Mouse (Mus musculus) limb, embryonic 12.5 days (tissue): ENCODE data around the gene Ubtd1. TPM values are rescaled to one million over a fixed set of nuclear protein-coding genes. Genes with fewer than 3 reads are reported as not detected.

ENCODE experiments used
- ATAC-seq: fragments of 200-750 bp; cut with Nextera tagmentation; 2 replicates; pipeline ENCODE4 v1.8.0; 2017; ENCODE audit warnings: low read depth, moderate TSS enrichment; ENCODE audit not compliant: insufficient number of reproducible peaks, insufficient read depth, low FRiP score, low TSS enrichment
- H3K27ac ChIP-seq: fragments of 300-500 bp; sonication (generic); 2 replicates; pipeline ENCODE4 v1.5.1; 2016; ENCODE audit warnings: mild to moderate bottlenecking, moderate library complexity
- H3K27me3 ChIP-seq: fragments of 300-500 bp; sonication (generic); 2 replicates; pipeline ENCODE4 v1.6.1; 2016; ENCODE audit warnings: mild to moderate bottlenecking, moderate library complexity
- H3K36me3 ChIP-seq: fragments of 300-500 bp; sonication (generic); 2 replicates; pipeline ENCODE4 v1.6.1; 2016; ENCODE audit warnings: mild to moderate bottlenecking, moderate library complexity
- H3K4me1 ChIP-seq: fragments of 300-500 bp; sonication (generic); replicated peaks from 2 replicates; pipeline ENCODE4 v1.6.1; 2016
- H3K4me2 ChIP-seq: fragments of 300-500 bp; sonication (generic); 2 replicates; pipeline ENCODE4 v1.6.1; 2016; ENCODE audit warnings: mild to moderate bottlenecking, moderate library complexity
- H3K4me3 ChIP-seq: fragments of 300-500 bp; sonication (generic); replicated peaks from 2 replicates; pipeline ENCODE4 v1.5.1; 2016; ENCODE audit warnings: mild to moderate bottlenecking
- H3K9ac ChIP-seq: fragments of 300-500 bp; sonication (generic); replicated peaks from 2 replicates; pipeline ENCODE4 v1.6.1; 2016; ENCODE audit warnings: mild to moderate bottlenecking, moderate library complexity
- H3K9me3 ChIP-seq: fragments of 300-500 bp; sonication (generic); 2 replicates; pipeline ENCODE4 v1.6.1; 2016; ENCODE audit warnings: mild to moderate bottlenecking, moderate library complexity
- WGBS: fragments of 180-500 bp; shearing (Covaris S2); methylation state at CpG from one replicate; pipeline ENCODE4 v1.1.7; 2016; 5-methylcytosine and 5-hydroxymethylcytosine counted together
- polyA plus RNA-seq: library from polyadenylated mRNA; unstranded; fragments of >200 nt; fragmentation: Nextera tagmentation; extraction: Ambion mirVana; gene quantifications from 2 replicates; pipeline ENCODE4 v1.2.1, GENCODE M21; 2016

Ubtd1 gene
- polyA plus RNA-seq, 1 experiment from 2014 or later: 19.1 TPM

DNA sequence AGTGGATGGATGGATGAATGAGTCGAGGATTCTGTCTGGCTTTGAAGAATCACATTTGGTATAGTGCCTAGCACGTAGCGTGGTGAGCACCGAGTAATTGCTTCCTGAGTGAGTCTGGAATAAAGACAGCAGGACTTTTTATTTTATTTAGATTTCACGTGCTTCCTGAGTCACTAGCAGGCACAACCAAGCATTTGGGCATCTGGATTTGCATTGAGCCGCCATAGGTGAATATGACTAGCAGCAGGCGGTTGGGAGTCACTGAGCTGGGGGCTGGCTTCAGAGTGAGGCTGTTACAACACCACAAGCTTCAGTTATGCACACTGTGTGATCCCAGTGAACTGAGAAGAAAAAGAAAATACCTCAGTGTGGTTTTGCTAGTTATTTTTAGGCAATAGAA, 27.5 kb downstream of the Ubtd1 start:
- no peak overlapping the region for H3K4me3 ChIP-seq

DNA sequence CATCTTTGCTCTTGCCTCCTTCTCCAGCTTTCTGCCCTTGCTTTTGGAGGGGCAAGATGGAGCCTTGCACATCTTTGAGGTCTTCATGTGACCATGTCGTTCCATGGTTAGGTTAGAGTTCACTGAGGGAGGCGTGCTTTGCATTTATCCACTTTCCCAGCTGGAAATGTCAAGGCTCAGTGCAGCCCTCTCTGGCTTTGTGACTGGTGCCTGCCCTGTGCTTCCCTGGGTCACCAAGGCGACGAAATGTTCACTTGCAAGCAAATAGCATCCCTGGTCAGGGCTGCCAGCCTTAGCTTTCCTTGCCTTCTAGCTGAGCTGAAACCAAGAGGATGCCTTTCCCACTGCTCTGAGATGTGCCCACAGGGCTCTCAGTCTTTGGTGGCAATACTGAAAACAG, 28.9 kb downstream of the Ubtd1 start:
- Histone ChIP-seq H3K4me3 (no peak overlapping the region), H3K9me3 (no peaks in the 10 kb centered on the region), H3K4me1 (peaks cover 38% of the 10 kb centered on the region), H3K36me3 (no peaks in the 10 kb centered on the region; the same call in 1 of the 2 replicates), H3K4me2 (no peak overlapping the region), H3K27me3 (no peaks in the 10 kb centered on the region), H3K27ac (no peak overlapping the region), H3K9ac (no peak overlapping the region)
- ATAC-seq: no peak
- WGBS: 71% methylated on average over 4 of the region's 4 CpGs

More for the DNA sequence above, 27.5 kb downstream of the Ubtd1 start:
- Histone ChIP-seq H3K9me3 (no peaks in the 10 kb centered on the region), H3K36me3 (no peaks in the 10 kb centered on the region; the same call in 1 of the 2 replicates), H3K27ac (peak overlapping the region; percentile 53; the same call in 1 of the 2 replicates), H3K27me3 (no peaks in the 10 kb centered on the region), H3K4me1 (peaks cover 36% of the 10 kb centered on the region), H3K9ac (0 out of 2 replicates have a peak overlapping the region, but pooled peaks have one; percentile 2), H3K4me2 (no peak overlapping the region)
- WGBS: 37% methylated on average over 7 of the region's 7 CpGs
- no peak for ATAC-seq

DNA sequence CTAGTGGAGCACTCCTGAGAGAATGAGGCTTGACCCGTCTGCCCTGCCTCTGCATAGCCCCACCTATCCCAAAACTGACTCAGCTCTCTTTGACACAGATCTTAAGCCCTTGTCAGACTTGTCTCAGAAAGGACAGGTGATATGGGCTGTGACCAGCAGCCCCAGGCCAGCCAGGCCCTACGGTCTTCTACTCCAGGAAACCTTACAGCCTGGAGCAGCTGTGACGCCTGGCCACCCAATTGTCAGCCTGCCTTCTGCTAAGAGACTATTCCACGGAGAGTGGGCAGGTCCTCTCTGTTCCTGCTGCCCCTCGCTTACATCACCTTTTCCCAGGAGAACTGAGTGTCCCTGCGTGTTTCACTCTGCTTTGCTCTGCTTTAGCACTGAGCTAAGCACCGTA, 29.6 kb downstream of the Ubtd1 start:
- WGBS: 86% methylated on average over 7 of the region's 7 CpGs
- H3K9me3 ChIP-seq: no peaks in the 10 kb centered on the region
- H3K9ac ChIP-seq: no peak overlapping the region
- no peaks in the 10 kb centered on the region; the same call in 1 of the 2 replicates for H3K36me3 ChIP-seq
- no peak overlapping the region for H3K4me3 ChIP-seq
- ATAC-seq: no peak
- H3K27ac ChIP-seq: no peak overlapping the region
- peaks cover 37% of the 10 kb centered on the region for H3K4me1 ChIP-seq
- H3K4me2 ChIP-seq: no peak overlapping the region
- no peaks in the 10 kb centered on the region for H3K27me3 ChIP-seq

DNA sequence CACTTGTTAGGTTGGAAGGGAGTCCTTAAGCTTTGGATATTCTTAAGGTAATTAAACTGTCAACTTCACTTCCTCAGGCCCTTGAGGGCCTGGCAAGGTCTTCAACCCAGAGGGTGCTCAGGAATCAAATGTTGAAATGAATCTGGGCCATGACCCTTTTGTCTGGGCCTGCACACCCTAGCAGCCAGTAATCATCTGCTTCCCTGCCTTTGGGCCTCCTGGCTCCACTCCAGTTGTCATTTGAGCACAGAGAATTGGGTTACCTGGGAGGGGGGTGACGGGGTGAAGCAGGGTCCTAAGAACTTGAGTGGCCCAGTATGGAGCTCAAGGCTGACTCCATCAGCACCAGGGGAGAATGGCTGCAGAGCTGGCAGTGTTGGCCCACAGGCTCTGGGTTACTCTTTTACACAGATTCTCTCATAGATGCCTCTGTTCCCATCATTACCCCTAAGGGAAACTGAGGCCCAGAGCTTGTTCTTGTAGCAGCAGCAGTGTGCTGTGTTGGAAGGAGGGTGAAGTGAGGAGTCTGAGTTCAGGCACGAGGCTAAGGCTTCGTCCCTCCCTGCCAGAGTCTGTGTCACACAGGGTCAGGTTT, 32.8 kb downstream of the Ubtd1 start:
- peaks cover 43% of the 10 kb centered on the region for H3K4me1 ChIP-seq
- ATAC-seq: no peak
- no peak overlapping the region for H3K4me3 ChIP-seq
- no peaks in the 10 kb centered on the region for H3K27me3 ChIP-seq
- no peaks in the 10 kb centered on the region; the same call in 1 of the 2 replicates for H3K36me3 ChIP-seq
- H3K27ac ChIP-seq: no peak overlapping the region
- WGBS: 83% methylated on average over 3 of the region's 3 CpGs
- H3K9ac ChIP-seq: no peak overlapping the region
- H3K4me2 ChIP-seq: no peak overlapping the region
- H3K9me3 ChIP-seq: no peaks in the 10 kb centered on the region

DNA sequence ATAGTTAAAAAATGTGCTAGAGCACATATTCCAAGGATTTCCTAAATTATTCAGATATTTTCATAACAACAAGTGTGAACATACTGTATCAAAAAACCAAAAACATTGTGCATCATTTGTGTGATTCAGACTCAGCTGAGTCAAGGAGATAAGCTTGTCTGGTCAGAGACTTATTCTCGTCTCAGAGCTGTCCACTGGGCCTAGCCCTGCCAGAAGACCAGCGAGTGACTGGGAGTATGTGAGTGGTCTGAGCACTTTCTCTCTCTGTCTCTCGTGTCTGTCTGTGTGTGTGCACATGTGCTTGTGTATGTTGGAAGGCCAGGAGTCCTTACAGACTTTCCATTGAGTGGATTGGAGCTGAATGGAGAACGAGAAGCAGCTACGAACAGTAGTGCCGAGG, 33.4 kb downstream of the Ubtd1 start:
- no peak overlapping the region for H3K4me2 ChIP-seq
- no peak for ATAC-seq
- 87% methylated on average over 6 of the region's 6 CpGs for WGBS
- H3K4me1 ChIP-seq: peaks cover 41% of the 10 kb centered on the region
- no peak overlapping the region for H3K9ac ChIP-seq
- no peak overlapping the region for H3K4me3 ChIP-seq
- no peaks in the 10 kb centered on the region for H3K27me3 ChIP-seq
- H3K9me3 ChIP-seq: no peaks in the 10 kb centered on the region
- H3K27ac ChIP-seq: no peak overlapping the region
- H3K36me3 ChIP-seq: no peaks in the 10 kb centered on the region; the same call in 1 of the 2 replicates

DNA sequence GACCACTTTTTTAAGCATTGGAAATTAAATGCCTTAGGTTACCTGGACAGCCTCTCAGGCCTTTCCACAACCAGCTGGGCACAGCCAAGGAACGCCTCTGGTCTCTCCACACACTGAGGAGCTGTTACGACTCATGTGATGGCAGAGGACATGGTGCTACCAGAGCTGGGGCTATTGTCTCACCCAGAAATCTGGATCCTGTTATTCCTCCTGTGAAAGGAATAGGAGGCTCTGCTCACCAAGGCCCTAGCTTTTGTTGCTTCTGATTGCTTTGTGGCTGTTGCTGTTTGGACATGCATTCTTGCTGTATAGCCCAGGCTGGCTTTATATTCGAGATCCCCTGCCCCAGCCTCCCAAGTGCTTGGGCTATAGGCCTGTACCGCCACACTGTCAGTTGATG, 34.7 kb downstream of the Ubtd1 start:
- no peak overlapping the region for H3K4me2 ChIP-seq
- no peak overlapping the region for H3K4me3 ChIP-seq
- no peaks in the 10 kb centered on the region for H3K9me3 ChIP-seq
- no peaks in the 10 kb centered on the region; the same call in 1 of the 2 replicates for H3K36me3 ChIP-seq
- no peaks in the 10 kb centered on the region for H3K27me3 ChIP-seq
- ATAC-seq: no peak
- H3K9ac ChIP-seq: no peak overlapping the region
- peak overlapping the region; percentile 18; the same call in 1 of the 2 replicates for H3K27ac ChIP-seq
- H3K4me1 ChIP-seq: peaks cover 41% of the 10 kb centered on the region
- WGBS: 73% methylated on average over 4 of the region's 4 CpGs

DNA sequence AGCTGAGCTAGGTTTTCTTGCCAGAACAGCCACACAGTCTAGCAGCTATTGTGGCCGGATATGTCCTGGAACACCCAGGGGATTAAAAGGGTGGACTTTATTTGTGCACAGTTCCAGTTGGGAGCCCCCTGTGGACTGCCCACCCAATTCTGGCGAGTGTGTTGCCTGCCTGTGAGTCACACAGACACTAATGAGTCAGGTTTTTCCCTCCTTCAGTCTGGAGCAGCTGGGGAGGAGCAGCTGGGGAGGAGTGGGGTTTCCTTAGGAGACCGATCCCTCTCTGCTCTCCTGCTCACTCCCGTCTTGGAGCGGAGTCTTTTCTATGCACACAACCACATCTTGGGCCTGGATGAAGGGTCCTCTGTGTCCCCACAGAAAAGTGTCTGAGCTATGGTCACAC, 35.3 kb downstream of the Ubtd1 start:
- Histone ChIP-seq H3K27me3 (no peaks in the 10 kb centered on the region), H3K27ac (peak overlapping the region; percentile 80), H3K4me2 (no peak overlapping the region), H3K36me3 (no peaks in the 10 kb centered on the region; the same call in 1 of the 2 replicates), H3K9me3 (no peaks in the 10 kb centered on the region), H3K4me1 (peaks cover 41% of the 10 kb centered on the region), H3K4me3 (no peak overlapping the region), H3K9ac (peak overlapping the region; percentile 1; the same call in 1 of the 2 replicates)
- ATAC-seq: no peak
- 55% methylated on average over 5 of the region's 5 CpGs for WGBS

DNA sequence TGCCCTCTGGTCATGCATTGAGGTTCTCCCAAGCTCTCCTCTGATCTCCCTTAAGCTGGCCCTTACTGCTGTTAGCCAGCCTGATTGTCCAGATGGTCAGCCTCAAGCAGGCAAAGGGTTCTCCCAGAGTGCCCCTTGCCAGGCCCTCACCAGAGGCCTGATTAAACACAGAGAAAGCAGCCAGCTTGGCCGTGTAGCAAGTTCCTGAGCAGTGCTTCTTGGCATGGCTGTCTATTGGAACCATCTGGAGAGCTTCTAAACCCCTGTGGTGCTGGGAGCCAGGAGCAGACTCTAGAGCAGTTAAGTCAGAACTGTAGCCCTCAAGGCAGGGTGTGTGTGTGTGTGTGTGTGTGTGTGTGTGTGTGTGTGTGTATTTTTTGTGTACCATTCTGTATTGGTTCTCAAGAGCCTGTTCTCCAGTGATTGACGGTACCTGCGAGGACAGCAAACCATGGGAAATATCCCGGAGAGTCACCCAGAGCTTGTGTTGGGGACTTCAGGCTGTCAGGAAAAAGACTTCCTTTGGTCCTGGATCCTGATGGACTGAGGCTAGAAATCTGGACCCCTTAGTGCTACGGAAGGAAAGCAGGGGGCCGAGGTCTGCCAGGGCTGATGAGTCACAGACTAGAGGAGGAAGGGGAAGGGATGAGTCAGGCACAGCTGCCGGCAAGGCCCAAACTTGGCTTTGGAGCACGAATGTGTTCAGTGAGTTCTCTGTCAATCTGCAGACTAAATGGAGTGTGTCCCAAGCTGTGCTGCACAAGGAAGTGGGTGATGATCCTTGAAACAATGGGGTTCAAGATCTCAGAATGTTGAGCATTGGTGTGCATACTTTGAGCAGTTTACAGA, 36.1 kb downstream of the Ubtd1 start:
- no peaks in the 10 kb centered on the region for H3K27me3 ChIP-seq
- no peak overlapping the region for H3K4me3 ChIP-seq
- H3K9me3 ChIP-seq: no peaks in the 10 kb centered on the region
- H3K36me3 ChIP-seq: no peaks in the 10 kb centered on the region; the same call in 1 of the 2 replicates
- peaks cover 41% of the 10 kb centered on the region for H3K4me1 ChIP-seq
- WGBS: 71% methylated on average over 8 of the region's 8 CpGs
- H3K9ac ChIP-seq: peak overlapping the region; percentile 1; the same call in 1 of the 2 replicates
- H3K4me2 ChIP-seq: no peak overlapping the region
- H3K27ac ChIP-seq: peak overlapping the region; percentile 80
- no peak for ATAC-seq

DNA sequence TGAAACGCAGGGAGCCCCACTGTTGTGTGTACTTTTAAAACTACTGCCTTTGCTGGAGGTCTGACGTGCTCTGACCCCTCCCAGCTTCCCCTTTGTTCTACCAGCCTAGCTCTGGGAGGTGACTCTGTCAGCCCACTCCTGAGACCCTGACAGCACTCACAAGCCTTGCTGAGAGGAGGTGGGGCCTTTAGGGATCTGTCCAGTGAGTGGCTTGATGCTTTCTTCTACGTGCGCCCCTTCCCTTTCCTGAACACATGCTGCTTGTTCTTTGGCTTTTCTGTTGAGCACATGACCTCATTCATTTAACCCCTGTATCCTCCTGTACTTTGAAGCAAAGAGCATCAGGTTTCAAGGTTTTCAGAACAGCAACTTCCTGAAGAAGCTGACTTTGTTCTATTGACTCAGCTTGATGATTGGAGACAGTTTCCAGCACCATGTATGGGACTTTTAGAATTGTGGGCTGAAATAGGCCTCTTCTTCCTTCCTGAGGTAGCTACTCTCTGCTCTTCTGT, 37.5 kb downstream of the Ubtd1 start:
- ATAC-seq: no peak
- H3K27ac ChIP-seq: peak overlapping the region; percentile 80

DNA sequence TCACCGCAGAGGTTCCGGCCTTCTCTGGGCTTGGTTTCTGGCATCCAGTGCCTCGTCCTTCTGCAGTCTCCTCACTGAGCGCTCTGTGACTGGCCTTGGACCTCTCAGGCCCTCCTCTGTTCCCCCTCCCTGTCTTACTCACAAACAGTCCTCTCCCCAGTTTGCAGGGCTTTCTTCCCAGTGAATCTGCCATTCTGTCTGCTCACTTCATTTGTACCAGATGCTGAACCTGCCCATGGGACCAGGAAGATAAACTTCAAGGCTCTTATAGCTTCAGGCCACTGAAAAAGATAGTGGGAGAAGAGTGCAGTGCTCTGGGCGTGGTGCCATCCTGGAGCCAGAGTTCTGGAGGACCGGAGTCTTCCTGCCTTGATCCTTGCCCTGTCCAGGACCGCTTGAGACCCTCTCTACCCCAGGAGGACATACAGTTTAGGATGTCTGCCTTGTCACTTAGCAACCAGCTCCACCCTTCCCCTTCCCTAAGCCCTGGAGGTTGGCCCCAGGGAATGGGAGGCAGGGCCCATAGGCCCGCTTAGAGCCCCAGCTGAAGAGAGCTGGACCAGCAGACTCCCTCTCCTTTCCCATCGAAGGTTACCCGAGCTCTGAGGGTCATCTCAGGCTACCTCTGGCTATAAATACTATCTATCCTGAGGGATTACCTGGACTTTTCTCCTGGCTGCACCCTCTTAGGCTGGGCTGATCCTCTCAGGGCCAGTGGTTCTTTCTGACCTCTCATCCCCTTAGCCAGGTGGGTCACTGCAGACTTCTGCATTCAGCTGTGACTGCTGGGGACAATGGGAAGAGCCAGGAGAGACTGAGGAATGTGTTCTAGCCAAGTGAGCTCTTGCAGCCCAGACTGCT, 40.3 kb downstream of the Ubtd1 start:
- H3K4me3 ChIP-seq: no peak overlapping the region
- no peaks in the 10 kb centered on the region for H3K27me3 ChIP-seq
- WGBS: 81% methylated on average over 10 of the region's 10 CpGs
- no peak overlapping the region for H3K27ac ChIP-seq
- no peaks in the 10 kb centered on the region for H3K36me3 ChIP-seq
- H3K9ac ChIP-seq: no peak overlapping the region
- ATAC-seq: no peak
- no peaks in the 10 kb centered on the region for H3K9me3 ChIP-seq
- peaks cover 23% of the 10 kb centered on the region for H3K4me1 ChIP-seq
- H3K4me2 ChIP-seq: no peak overlapping the region

More for the DNA sequence above, 37.5 kb downstream of the Ubtd1 start:
- no peak overlapping the region for H3K9ac ChIP-seq
- no peak overlapping the region for H3K4me3 ChIP-seq
- H3K4me1 ChIP-seq: peaks cover 41% of the 10 kb centered on the region
- 37% methylated on average over 4 of the region's 4 CpGs for WGBS
- no peaks in the 10 kb centered on the region for H3K9me3 ChIP-seq
- H3K36me3 ChIP-seq: no peaks in the 10 kb centered on the region
- H3K4me2 ChIP-seq: no peak overlapping the region
- H3K27me3 ChIP-seq: no peaks in the 10 kb centered on the region

DNA sequence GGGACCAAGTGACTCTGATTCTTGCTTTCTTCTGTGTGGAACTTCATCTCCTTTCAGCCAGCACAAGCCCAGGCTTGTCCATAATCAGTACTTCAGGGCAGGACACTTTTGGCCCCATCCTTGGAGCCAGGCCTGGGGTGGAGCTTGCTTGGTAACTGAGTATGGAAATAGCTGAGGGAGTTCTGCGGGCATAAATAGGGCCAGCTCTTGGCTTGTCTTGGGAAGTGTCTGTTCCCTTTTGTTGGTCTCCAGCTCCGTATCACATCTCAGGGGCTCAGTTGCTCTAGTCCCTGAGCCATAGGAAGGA, 40.9 kb downstream of the Ubtd1 start:
- Histone ChIP-seq H3K9ac (0 out of 2 replicates have a peak overlapping the region, but pooled peaks have one; percentile 12), H3K4me2 (no peak overlapping the region), H3K27me3 (no peaks in the 10 kb centered on the region), H3K27ac (no peak overlapping the region), H3K36me3 (no peaks in the 10 kb centered on the region), H3K4me3 (no peak overlapping the region), H3K9me3 (no peaks in the 10 kb centered on the region), H3K4me1 (peaks cover 17% of the 10 kb centered on the region)
- ATAC-seq: no peak
- 83% methylated on average over 2 of the region's 2 CpGs for WGBS
